Mouse (Mus musculus) stomach, embryonic 16.5 days (tissue): Measurements from ENCODE around the gene Hoxa3. TPM values are rescaled to one million over a fixed set of nuclear protein-coding genes. Genes with fewer than 3 reads are reported as not detected.

Experiments
- ATAC-seq: fragments of 200-750 bp; cut with Nextera tagmentation; 2 replicates; pipeline ENCODE4 v1.8.0; 2017; ENCODE audit warnings: moderate number of reproducible peaks, moderate TSS enrichment; ENCODE audit not compliant: insufficient read depth, low FRiP score
- H3K27ac ChIP-seq: fragments of 300-500 bp; sonication (generic); 2 replicates; pipeline ENCODE4 v1.5.1; 2014; ENCODE audit warnings: low read length
- H3K27me3 ChIP-seq: fragments of 300-500 bp; sonication (generic); 2 replicates; pipeline ENCODE4 v1.6.1; 2014; ENCODE audit warnings: low read length, control low read depth, mixed read lengths; ENCODE audit not compliant: control insufficient read depth, insufficient read depth
- H3K36me3 ChIP-seq: fragments of 300-500 bp; sonication (generic); 2 replicates; pipeline ENCODE4 v1.6.1; 2014; ENCODE audit warnings: low read length; ENCODE audit not compliant: control insufficient read depth, insufficient read depth
- H3K4me1 ChIP-seq: fragments of 300-500 bp; sonication (generic); 2 replicates; pipeline ENCODE4 v1.6.1; 2014; ENCODE audit warnings: low read length, control low read depth, mixed read lengths; ENCODE audit not compliant: control insufficient read depth, insufficient read depth
- H3K4me2 ChIP-seq: fragments of 300-500 bp; sonication (generic); 2 replicates; pipeline ENCODE4 v1.6.1; 2014; ENCODE audit warnings: low read depth, low read length, mixed read lengths
- H3K4me3 ChIP-seq: fragments of 300-500 bp; sonication (generic); replicated peaks from 2 replicates; pipeline ENCODE4 v1.5.1; 2014; ENCODE audit warnings: mild to moderate bottlenecking, low read length
- H3K9ac ChIP-seq: fragments of 300-500 bp; sonication (generic); 2 replicates; pipeline ENCODE4 v1.6.1; 2014; ENCODE audit warnings: low read length
- H3K9me3 ChIP-seq: fragments of 300-500 bp; sonication (generic); replicated peaks from 2 replicates; pipeline ENCODE4 v1.6.1; 2016; ENCODE audit warnings: low read length, control low read depth; ENCODE audit not compliant: control insufficient read depth
- WGBS: fragments of 180-500 bp; shearing (Covaris S2); extraction: QIAGEN DNeasy Blood & Tissue Kit; methylation state at CpG from one replicate; pipeline ENCODE4 v1.1.7; 2014; 5-methylcytosine and 5-hydroxymethylcytosine counted together
- microRNA counts: library from miRNA; unstranded; fragments of <30 nt; microRNA quantifications from one replicate; lab custom pipeline; 2016
- microRNA-seq: library from miRNA; unstranded; fragments of <30 nt; microRNA quantifications from one replicate; pipeline ENCODE4, GENCODE M21; 2016
- polyA plus RNA-seq: library from polyadenylated mRNA; unstranded; fragments of >200 nt; fragmentation: Nextera tagmentation; extraction: Ambion mirVana; gene quantifications from 2 replicates; pipeline ENCODE4 v1.2.1, GENCODE M21; 2015

Hoxa3 gene
- polyA plus RNA-seq, 1 experiment from 2014 or later, result 6.0 TPM

GRCm38 (mm10) chr6:52139115-52139514 is 74.0 kb downstream of the Hoxa3 start:
- Histone ChIP-seq H3K9me3 (no peaks in the 10 kb centered on the region), H3K4me2 (no peak overlapping the region), H3K4me1 (0 out of 2 replicates have a peak, but pooled peaks cover 6% of the 10 kb centered on the region), H3K27ac (no peak overlapping the region), H3K36me3 (no peaks in the 10 kb centered on the region), H3K27me3 (no peaks in the 10 kb centered on the region), H3K4me3 (no peak overlapping the region), H3K9ac (no peak overlapping the region)
- ATAC-seq, result no peak
- 79% methylated on average over 5 of the region's 5 CpGs for WGBS

- Histone ChIP-seq H3K27ac (no peak overlapping the region), H3K27me3 (no peaks in the 10 kb centered on the region), H3K36me3 (no peaks in the 10 kb centered on the region), H3K9ac (no peak overlapping the region), H3K9me3 (no peaks in the 10 kb centered on the region), H3K4me3 (no peak overlapping the region), H3K4me2 (no peak overlapping the region), H3K4me1 (0 out of 2 replicates have a peak, but pooled peaks cover 6% of the 10 kb centered on the region)
- no peak for ATAC-seq
- WGBS, result 52% methylated on average over 10 of the region's 10 CpGs
These were observed 74.6 kb downstream of the Hoxa3 start for GRCm38 (mm10) chr6:52138576-52138975.

- Histone ChIP-seq H3K9ac (no peak overlapping the region), H3K4me3 (no peak overlapping the region), H3K9me3 (no peaks in the 10 kb centered on the region), H3K36me3 (no peaks in the 10 kb centered on the region), H3K27ac (no peak overlapping the region), H3K4me1 (0 out of 2 replicates have a peak, but pooled peaks cover 6% of the 10 kb centered on the region), H3K4me2 (no peak overlapping the region), H3K27me3 (no peaks in the 10 kb centered on the region)
- no peak for ATAC-seq
- 62% methylated on average over 9 of the region's 9 CpGs for WGBS
These were observed 75.1 kb downstream of the Hoxa3 start for GRCm38 (mm10) chr6:52137841-52138535.

GRCm38 (mm10) chr6:52123673-52124072 is 89.5 kb downstream of the Hoxa3 start:
- 72% methylated on average over 4 of the region's 4 CpGs for WGBS
- no peak overlapping the region for H3K4me3 ChIP-seq
- H3K27me3 ChIP-seq, result no peaks in the 10 kb centered on the region
- H3K36me3 ChIP-seq, result no peaks in the 10 kb centered on the region
- peaks cover 6% of the 10 kb centered on the region for H3K9me3 ChIP-seq
- no peak overlapping the region for H3K27ac ChIP-seq
- H3K9ac ChIP-seq, result no peak overlapping the region
- ATAC-seq, result no peak
- no peaks in the 10 kb centered on the region for H3K4me1 ChIP-seq
- no peak overlapping the region for H3K4me2 ChIP-seq

GRCm38 (mm10) chr6:52121173-52121572 is 92.0 kb downstream of the Hoxa3 start:
- Histone ChIP-seq H3K27me3 (no peaks in the 10 kb centered on the region), H3K4me3 (no peak overlapping the region), H3K27ac (no peak overlapping the region), H3K9ac (no peak overlapping the region), H3K36me3 (no peaks in the 10 kb centered on the region), H3K4me2 (no peak overlapping the region), H3K4me1 (0 out of 2 replicates have a peak, but pooled peaks cover 2% of the 10 kb centered on the region), H3K9me3 (no peaks in the 10 kb centered on the region)
- ATAC-seq, result no peak
- 53% methylated on average over 3 of the region's 3 CpGs for WGBS

MicroRNAs within 50 kb of the gene (microRNA counts, 519-probe panel; counts per million panel counts)
- microRNA mmu-miR-196b (lab: Ali Mortazavi, UCI), result 2,008 counts per million, percentile 39 among the panel's probes with 10 or more counts

Small RNAs within 50 kb of the gene (microRNA-seq; reads per million reads assigned to microRNA genes)
- gene Mir196b, result 689 reads per million, percentile 73 among the genes with 10 or more reads in this experiment

Other genes starting within 250 kb of the Hoxa3 start
- gene Skap2, start 200.8 kb downstream of the Hoxa3 start, polyA plus RNA-seq, result 42.0 and 44.6 TPM in 2 replicates
- gene Hoxa1, start 55.0 kb downstream of the Hoxa3 start, polyA plus RNA-seq, result 1.4 and 1.5 TPM in 2 replicates
- 7.4 and 8.5 TPM in 2 replicates for gene Hoxa2, start 48.5 kb downstream of the Hoxa3 start, polyA plus RNA-seq
- 2.1 and 2.6 TPM in 2 replicates for gene 5730596B20Rik, start 35.8 kb downstream of the Hoxa3 start, polyA plus RNA-seq
- 2.5 and 2.8 TPM in 2 replicates for gene Hoxa4, start 21.6 kb downstream of the Hoxa3 start, polyA plus RNA-seq
- gene Hoxa5, start 8.7 kb downstream of the Hoxa3 start, polyA plus RNA-seq, result 8.8 and 11.0 TPM in 2 replicates
- 1.3 and 1.4 TPM in 2 replicates for gene Hoxa6, start 4.6 kb downstream of the Hoxa3 start, polyA plus RNA-seq
- gene Gm28308, start within 50 bp of the Hoxa3 start, polyA plus RNA-seq, result not detected in 2 replicates
- gene Hoxa7, start 8.5 kb upstream of the Hoxa3 start, polyA plus RNA-seq, result 10.8 and 12.3 TPM in 2 replicates
- gene Hoxa9, start 17.8 kb upstream of the Hoxa3 start, polyA plus RNA-seq, result 0.50 and 1.2 TPM in 2 replicates
- 0.18 and 2.8 TPM in 2 replicates for gene Hoxa10, start 27.5 kb upstream of the Hoxa3 start, polyA plus RNA-seq
- gene Hoxa11, start 32.5 kb upstream of the Hoxa3 start, polyA plus RNA-seq, result 0.45 TPM in 1 of 2 replicates, not detected in the other
- gene Hoxa13, start 47.5 kb upstream of the Hoxa3 start, polyA plus RNA-seq, result 0.12 TPM in 1 of 2 replicates, not detected in the other
- gene Evx1, start 100.2 kb upstream of the Hoxa3 start, polyA plus RNA-seq, result not detected in 2 replicates